Mouse (Mus musculus): ENCODE measurements at regions not wholly inside any gene's neighbourhood (a gene's known extent, or its start where the extent isn't known, plus 50 kb on each side); places are given as distances from the start of the nearest gene placed in this dataset.

GRCm38 (mm10) chr9:23041025-23041424 is 181.9 kb upstream of the Bmper start:
- DNase-seq (ENCODE audit: low read depth in 3 of 3, low spot score in 3 of 3) = no peak
- WGBS (ENCODE audit: insufficient replicate concordance) = 36% methylated on average over 5 of the region's 5 CpGs
- H3K9ac ChIP-seq (replicated peaks) = no peak overlapping the region
- no peak overlapping the region for H3K27ac ChIP-seq
- no peaks in the 10 kb centered on the region for H3K9me3 ChIP-seq (ENCODE audit: control insufficient read depth, low read length)
- no peak overlapping the region for H3K4me3 ChIP-seq (ENCODE audit: insufficient read depth in 1 of 2, low read depth in 2 of 2, low read length in 2 of 2)
- H3K36me3 ChIP-seq (replicated peaks; ENCODE audit: control insufficient read depth, insufficient read depth, low read depth) = no peaks in the 10 kb centered on the region
- no peak for ATAC-seq (ENCODE audit: insufficient read depth)
- peaks cover 4% of the 10 kb centered on the region for H3K27me3 ChIP-seq (ENCODE audit: control insufficient read depth, insufficient read depth, low read length)
- TF ChIP-seq CTCF (IDR thresholded peaks at IDR 0.05; ENCODE audit: low read depth) = no peak
- TF ChIP-seq EP300 (IDR thresholded peaks at IDR 0.05; ENCODE audit: low read depth) = no peak
- H3K4me1 ChIP-seq (replicated peaks; ENCODE audit: control insufficient read depth in 2 of 2, insufficient read depth in 2 of 2, low read length in 1 of 2) = no peaks in the 10 kb centered on the region
- no peak overlapping the region for H3K4me2 ChIP-seq (ENCODE audit: low read depth)

- Histone ChIP-seq H3K4me3 (ENCODE audit: insufficient read depth in 1 of 2, low read depth in 2 of 2, low read length in 2 of 2) (no peak overlapping the region), H3K4me2 (ENCODE audit: low read depth) (no peak overlapping the region), H3K4me1 (replicated peaks; ENCODE audit: control insufficient read depth in 2 of 2, insufficient read depth in 2 of 2, low read length in 1 of 2) (no peaks in the 10 kb centered on the region), H3K27me3 (ENCODE audit: control insufficient read depth, insufficient read depth, low read length) (no peaks in the 10 kb centered on the region; the same call in 1 of the 2 replicates), H3K9ac (replicated peaks) (no peak overlapping the region), H3K27ac (no peak overlapping the region), H3K36me3 (replicated peaks; ENCODE audit: control insufficient read depth, insufficient read depth, low read depth) (no peaks in the 10 kb centered on the region), H3K9me3 (ENCODE audit: control insufficient read depth, low read length) (no peaks in the 10 kb centered on the region)
- TF ChIP-seq EP300 (IDR thresholded peaks at IDR 0.05; ENCODE audit: low read depth) (no peak), CTCF (IDR thresholded peaks at IDR 0.05; ENCODE audit: low read depth) (no peak)
- no peak for ATAC-seq (ENCODE audit: insufficient read depth)
- WGBS (ENCODE audit: insufficient replicate concordance) = 52% methylated on average over 22 of the region's 22 CpGs
- DNase-seq (ENCODE audit: low read depth in 3 of 3, low spot score in 3 of 3) = no peak
Observed at GRCm38 (mm10) chr9:23041537-23042472, 181.1 kb upstream of the Bmper start.

GRCm38 (mm10) chr9:23043006-23043405 is 179.9 kb upstream of the Bmper start:
- H3K27me3 ChIP-seq (ENCODE audit: control insufficient read depth, insufficient read depth, low read length) = no peaks in the 10 kb centered on the region
- no peak for TF ChIP-seq EP300 (IDR thresholded peaks at IDR 0.05; ENCODE audit: low read depth)
- no peak for TF ChIP-seq CTCF (IDR thresholded peaks at IDR 0.05; ENCODE audit: low read depth)
- no peak for DNase-seq (ENCODE audit: low read depth in 3 of 3, low spot score in 3 of 3)
- ATAC-seq (ENCODE audit: insufficient read depth) = no peak
- no peak overlapping the region for H3K4me3 ChIP-seq (ENCODE audit: insufficient read depth in 1 of 2, low read depth in 2 of 2, low read length in 2 of 2)
- H3K9ac ChIP-seq (replicated peaks) = no peak overlapping the region
- no peak overlapping the region for H3K27ac ChIP-seq
- H3K4me1 ChIP-seq (replicated peaks; ENCODE audit: control insufficient read depth in 2 of 2, insufficient read depth in 2 of 2, low read length in 1 of 2) = no peaks in the 10 kb centered on the region
- H3K9me3 ChIP-seq (ENCODE audit: control insufficient read depth, low read length) = no peaks in the 10 kb centered on the region
- no peaks in the 10 kb centered on the region for H3K36me3 ChIP-seq (replicated peaks; ENCODE audit: control insufficient read depth, insufficient read depth, low read depth)
- H3K4me2 ChIP-seq (ENCODE audit: low read depth) = no peak overlapping the region
- 22% methylated on average over 4 of the region's 4 CpGs for WGBS (ENCODE audit: insufficient replicate concordance)

- Histone ChIP-seq H3K9me3 (ENCODE audit: control insufficient read depth, low read length) (no peaks in the 10 kb centered on the region), H3K36me3 (replicated peaks; ENCODE audit: control insufficient read depth, insufficient read depth, low read depth) (no peaks in the 10 kb centered on the region), H3K4me2 (ENCODE audit: low read depth) (no peak overlapping the region), H3K4me3 (ENCODE audit: insufficient read depth in 1 of 2, low read depth in 2 of 2, low read length in 2 of 2) (no peak overlapping the region), H3K27ac (no peak overlapping the region), H3K4me1 (replicated peaks; ENCODE audit: control insufficient read depth in 2 of 2, insufficient read depth in 2 of 2, low read length in 1 of 2) (no peaks in the 10 kb centered on the region), H3K9ac (replicated peaks) (no peak overlapping the region), H3K27me3 (ENCODE audit: control insufficient read depth, insufficient read depth, low read length) (no peaks in the 10 kb centered on the region)
- no peak for DNase-seq (ENCODE audit: low read depth in 3 of 3, low spot score in 3 of 3)
- WGBS (ENCODE audit: insufficient replicate concordance) = 22% methylated on average over 2 of the region's 2 CpGs
- TF ChIP-seq EP300 (IDR thresholded peaks at IDR 0.05; ENCODE audit: low read depth) (no peak), CTCF (IDR thresholded peaks at IDR 0.05; ENCODE audit: low read depth) (no peak)
- no peak for ATAC-seq (ENCODE audit: insufficient read depth)
Observed at GRCm38 (mm10) chr9:23045486-23045885, 177.4 kb upstream of the Bmper start.

GRCm38 (mm10) chr9:23050751-23051150 is 172.1 kb upstream of the Bmper start:
- Histone ChIP-seq H3K4me2 (ENCODE audit: low read depth) (no peak overlapping the region), H3K4me1 (replicated peaks; ENCODE audit: control insufficient read depth in 2 of 2, insufficient read depth in 2 of 2, low read length in 1 of 2) (no peaks in the 10 kb centered on the region), H3K27me3 (ENCODE audit: control insufficient read depth, insufficient read depth, low read length) (no peaks in the 10 kb centered on the region), H3K9me3 (ENCODE audit: control insufficient read depth, low read length) (no peaks in the 10 kb centered on the region), H3K4me3 (ENCODE audit: insufficient read depth in 1 of 2, low read depth in 2 of 2, low read length in 2 of 2) (no peak overlapping the region), H3K27ac (no peak overlapping the region), H3K36me3 (replicated peaks; ENCODE audit: control insufficient read depth, insufficient read depth, low read depth) (no peaks in the 10 kb centered on the region), H3K9ac (replicated peaks) (no peak overlapping the region)
- no peak for TF ChIP-seq EP300 (IDR thresholded peaks at IDR 0.05; ENCODE audit: low read depth)
- TF ChIP-seq CTCF (IDR thresholded peaks at IDR 0.05; ENCODE audit: low read depth) = no peak
- no peak for ATAC-seq (ENCODE audit: insufficient read depth)
- WGBS (ENCODE audit: insufficient replicate concordance) = 43% methylated on average over 2 of the region's 2 CpGs
- no peak for DNase-seq (ENCODE audit: low read depth in 3 of 3, low spot score in 3 of 3)

Data from liver, embryonic 14.5 days (tissue).